Mouse (Mus musculus) liver, postnatal 0 days (tissue): ENCODE results near the gene Tacc2.

Experiments
- CTCF ChIP-seq: sonication (generic); IDR thresholded peaks from 2 replicates; pipeline ENCODE4 v1.5.1; 2016; ENCODE audit warnings: antibody characterized with exemption, low read depth
- EP300 ChIP-seq: IDR thresholded peaks from 2 replicates; pipeline ENCODE4 v1.6.1; 2016; ENCODE audit warnings: antibody characterized with exemption, low read depth, mild to moderate bottlenecking

DNA sequence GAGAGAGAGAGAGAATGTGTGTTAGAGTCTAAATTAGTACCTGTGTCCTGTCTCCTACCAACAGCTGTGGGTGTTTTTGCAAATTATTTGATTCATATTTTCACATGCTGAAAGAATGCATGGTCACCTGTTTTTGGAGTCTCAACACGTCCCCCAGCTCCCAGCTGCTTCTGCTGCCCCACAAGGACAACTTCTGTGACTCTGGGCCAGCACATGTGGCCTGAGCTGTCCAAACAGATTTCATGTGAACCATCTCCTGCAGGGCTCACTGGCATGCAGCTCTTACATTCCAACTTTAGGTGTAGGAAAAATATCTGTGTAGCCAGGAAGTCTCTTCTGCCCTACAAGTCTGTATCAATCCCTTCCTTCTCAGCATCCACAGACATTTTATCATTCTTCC lies 51.4 kb downstream of the Tacc2 start:
- TF ChIP-seq CTCF: no peak
- TF ChIP-seq EP300: no peak
